Mouse (Mus musculus) embryonic facial prominence, embryonic 12.5 days (tissue): Measurements from ENCODE around the gene Ccer1. TPM values are rescaled to one million over a fixed set of nuclear protein-coding genes. Genes with fewer than 3 reads are reported as not detected.

Experiments used
- polyA plus RNA-seq: library from polyadenylated mRNA; unstranded; fragments of >200 nt; fragmentation: Nextera tagmentation; extraction: Ambion mirVana; gene quantifications from 2 replicates; pipeline ENCODE4 v1.2.1, GENCODE M21; 2016

The Ccer1 gene
- polyA plus RNA-seq, 1 experiment from 2014 or later: not detected

Other genes with a start within 250 kb of the Ccer1 start
- 79.0 and 87.0 TPM in 2 replicates for gene Dcn, start 213.4 kb upstream of the Ccer1 start, polyA plus RNA-seq
- gene Lum, start 127.9 kb upstream of the Ccer1 start, polyA plus RNA-seq: 151 and 185 TPM in 2 replicates
- gene Kera, start 86.2 kb upstream of the Ccer1 start, polyA plus RNA-seq: 6.6 and 6.7 TPM in 2 replicates
- 4.8 and 6.0 TPM in 2 replicates for gene Epyc, start 49.0 kb upstream of the Ccer1 start, polyA plus RNA-seq
- gene C030005K15Rik, start 33.7 kb downstream of the Ccer1 start, polyA plus RNA-seq: not detected in 2 replicates